Mouse (Mus musculus) lung, embryonic 14.5 days (tissue): ENCODE measurements at regions not wholly inside any gene's neighbourhood (a gene's known extent, or its start where the extent isn't known, plus 50 kb on each side); places are given as distances from the start of the nearest gene placed in this dataset.
A peak's percentile ranks its signal among the peaks of the same experiment; 100 is the strongest.

ENCODE experiments used
- ATAC-seq: fragments of 200-750 bp; cut with Nextera tagmentation; 2 replicates; pipeline ENCODE4 v1.8.0; 2017; ENCODE audit warnings: mild to moderate bottlenecking, moderate TSS enrichment, moderate library complexity; ENCODE audit not compliant: insufficient read depth
- DNase-seq: peaks from one replicate; pipeline ENCODE4 v3.0.0-alpha.2; 2015
- H3K27ac ChIP-seq: fragments of 300-500 bp; sonication (generic); 2 replicates; pipeline ENCODE4 v1.5.1; 2014; ENCODE audit warnings: low read depth, mild to moderate bottlenecking, moderate library complexity
- H3K27me3 ChIP-seq: fragments of 300-500 bp; sonication (generic); 2 replicates; pipeline ENCODE4 v1.6.1; 2014; ENCODE audit warnings: low read length, control low read depth; ENCODE audit not compliant: insufficient read depth
- H3K36me3 ChIP-seq: fragments of 300-500 bp; sonication (generic); 2 replicates; pipeline ENCODE4 v1.6.1; 2014; ENCODE audit warnings: control low read depth; ENCODE audit not compliant: insufficient read depth
- H3K4me1 ChIP-seq: fragments of 300-500 bp; sonication (generic); 2 replicates; pipeline ENCODE4 v1.6.1; 2014; ENCODE audit warnings: antibody characterized with exemption, control low read depth; ENCODE audit not compliant: insufficient read depth
- H3K4me2 ChIP-seq: fragments of 300-500 bp; sonication (generic); 2 replicates; pipeline ENCODE4 v1.6.1; 2014; ENCODE audit warnings: mild to moderate bottlenecking
- H3K4me3 ChIP-seq: fragments of 300-500 bp; sonication (generic); 2 replicates; pipeline ENCODE4 v1.5.1; 2014; ENCODE audit warnings: low read depth, low read length
- H3K9ac ChIP-seq: fragments of 300-500 bp; sonication (generic); 2 replicates; pipeline ENCODE4 v1.6.1; 2014
- H3K9me3 ChIP-seq: fragments of 300-500 bp; sonication (generic); 2 replicates; pipeline ENCODE4 v1.6.1; 2016; ENCODE audit warnings: low read depth, low read length, control low read depth
- CTCF ChIP-seq: IDR thresholded peaks from 2 replicates; pipeline ENCODE4 v1.5.1; 2016; ENCODE audit warnings: antibody characterized with exemption, low read depth
- WGBS: fragments of 180-500 bp; shearing (Covaris S2); extraction: QIAGEN DNeasy Blood & Tissue Kit; methylation state at CpG from one replicate; pipeline ENCODE4 v1.1.7; 2014; 5-methylcytosine and 5-hydroxymethylcytosine counted together

- TF ChIP-seq CTCF = no peak
- Histone ChIP-seq H3K4me2 (peak overlapping the region; percentile 26; the same call in 1 of the 2 replicates), H3K4me1 (peaks cover 29% of the 10 kb centered on the region), H3K27me3 (no peaks in the 10 kb centered on the region), H3K4me3 (no peak overlapping the region), H3K9me3 (no peaks in the 10 kb centered on the region), H3K27ac (peak overlapping the region; percentile 75), H3K36me3 (no peaks in the 10 kb centered on the region), H3K9ac (no peak overlapping the region)
- DNase-seq = peak; percentile 82
- peak; percentile 42 for ATAC-seq
- 14% methylated on average over 5 of the region's 5 CpGs for WGBS
Measured at GRCm38 (mm10) chr10:96685991-96686601, 69.3 kb downstream of the Btg1 start.

GRCm38 (mm10) chr10:96686659-96687440 lies 70.0 kb downstream of the Btg1 start:
- ATAC-seq (peak; percentile 86), DNase-seq (peak; percentile 94)
- Histone ChIP-seq H3K36me3 (no peaks in the 10 kb centered on the region), H3K4me2 (peak overlapping the region; percentile 26; the same call in 1 of the 2 replicates), H3K4me3 (no peak overlapping the region), H3K27me3 (no peaks in the 10 kb centered on the region), H3K4me1 (peaks cover 29% of the 10 kb centered on the region), H3K9ac (no peak overlapping the region), H3K9me3 (no peaks in the 10 kb centered on the region), H3K27ac (peak overlapping the region; percentile 75)
- no peak for TF ChIP-seq CTCF
- 19% methylated on average over 6 of the region's 6 CpGs for WGBS

- Histone ChIP-seq H3K4me2 (0 out of 2 replicates have a peak overlapping the region, but pooled peaks have one; percentile 26), H3K4me3 (no peak overlapping the region), H3K9ac (no peak overlapping the region), H3K4me1 (peaks cover 29% of the 10 kb centered on the region), H3K9me3 (no peaks in the 10 kb centered on the region), H3K27ac (peak overlapping the region; percentile 75), H3K27me3 (no peaks in the 10 kb centered on the region), H3K36me3 (no peaks in the 10 kb centered on the region)
- ATAC-seq (no peak), DNase-seq (no peak)
- no peak for TF ChIP-seq CTCF
- WGBS = 46% methylated on average over 1 of the region's 1 CpGs
Measured at GRCm38 (mm10) chr10:96687441-96687772, 70.6 kb downstream of the Btg1 start.

- Histone ChIP-seq H3K4me3 (no peak overlapping the region), H3K36me3 (no peaks in the 10 kb centered on the region), H3K4me2 (peak overlapping the region; percentile 37), H3K4me1 (peaks cover 29% of the 10 kb centered on the region), H3K27me3 (no peaks in the 10 kb centered on the region), H3K9me3 (no peaks in the 10 kb centered on the region), H3K27ac (peak overlapping the region; percentile 72), H3K9ac (no peak overlapping the region)
- ATAC-seq = no peak
- DNase-seq = peak; percentile 9
- WGBS = 25% methylated on average over 11 of the region's 11 CpGs
- TF ChIP-seq CTCF = no peak
Measured at GRCm38 (mm10) chr10:96689976-96690867, 73.4 kb downstream of the Btg1 start.

- Histone ChIP-seq H3K27ac (peak overlapping the region; percentile 65), H3K4me3 (no peak overlapping the region), H3K27me3 (no peaks in the 10 kb centered on the region), H3K4me2 (peak overlapping the region; percentile 37), H3K36me3 (no peaks in the 10 kb centered on the region), H3K9me3 (no peaks in the 10 kb centered on the region), H3K9ac (no peak overlapping the region), H3K4me1 (peaks cover 29% of the 10 kb centered on the region)
- TF ChIP-seq CTCF = no peak
- DNase-seq (peak; percentile 90), ATAC-seq (peak; percentile 77)
- 14% methylated on average over 2 of the region's 2 CpGs for WGBS
Measured at GRCm38 (mm10) chr10:96690868-96691302, 74.1 kb downstream of the Btg1 start.

- H3K9me3 ChIP-seq = no peaks in the 10 kb centered on the region
- H3K4me1 ChIP-seq = peaks cover 25% of the 10 kb centered on the region
- H3K36me3 ChIP-seq = no peaks in the 10 kb centered on the region
- 54% methylated on average over 6 of the region's 6 CpGs for WGBS
- no peak overlapping the region for H3K4me3 ChIP-seq
- ATAC-seq = peak; percentile 13
- H3K27ac ChIP-seq = peak overlapping the region; percentile 68
- no peak for TF ChIP-seq CTCF
- no peak overlapping the region for H3K9ac ChIP-seq
- H3K27me3 ChIP-seq = no peaks in the 10 kb centered on the region
- DNase-seq = no peak
- H3K4me2 ChIP-seq = peak overlapping the region; percentile 31
Measured at GRCm38 (mm10) chr10:96691319-96691870, 74.6 kb downstream of the Btg1 start.
